Mouse (Mus musculus): ENCODE results near the gene Lrp6.

Lrp6 gene

DNA sequence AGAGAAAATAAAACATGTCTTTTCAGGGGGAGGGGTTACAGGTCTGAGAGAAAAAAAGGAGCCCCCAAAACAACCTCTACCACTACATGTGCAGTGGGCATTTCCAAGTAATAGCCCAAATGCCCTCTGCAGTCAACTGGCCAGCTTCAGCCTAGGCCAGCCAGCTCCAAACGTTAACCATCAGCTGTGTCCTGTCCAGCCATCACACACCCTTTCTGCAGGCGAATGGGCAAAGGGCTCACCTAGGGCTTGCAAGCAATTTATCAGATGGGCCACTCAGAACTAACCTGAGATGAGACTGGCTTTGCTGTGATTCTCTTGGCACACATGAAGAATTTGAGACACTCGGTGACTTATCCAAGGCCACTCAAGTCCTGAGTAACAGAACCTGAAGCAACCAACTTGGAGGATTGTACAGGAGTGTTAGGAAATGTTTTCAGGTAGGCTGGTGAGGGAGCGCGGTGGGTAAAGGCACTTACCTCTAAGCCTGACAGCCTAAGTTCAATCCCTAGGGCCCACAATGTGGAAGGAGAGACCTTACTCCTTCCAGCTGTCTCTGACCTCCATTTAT lies 1.3 kb upstream of the Lrp6 start:
- DNase-seq: no peak

DNA sequence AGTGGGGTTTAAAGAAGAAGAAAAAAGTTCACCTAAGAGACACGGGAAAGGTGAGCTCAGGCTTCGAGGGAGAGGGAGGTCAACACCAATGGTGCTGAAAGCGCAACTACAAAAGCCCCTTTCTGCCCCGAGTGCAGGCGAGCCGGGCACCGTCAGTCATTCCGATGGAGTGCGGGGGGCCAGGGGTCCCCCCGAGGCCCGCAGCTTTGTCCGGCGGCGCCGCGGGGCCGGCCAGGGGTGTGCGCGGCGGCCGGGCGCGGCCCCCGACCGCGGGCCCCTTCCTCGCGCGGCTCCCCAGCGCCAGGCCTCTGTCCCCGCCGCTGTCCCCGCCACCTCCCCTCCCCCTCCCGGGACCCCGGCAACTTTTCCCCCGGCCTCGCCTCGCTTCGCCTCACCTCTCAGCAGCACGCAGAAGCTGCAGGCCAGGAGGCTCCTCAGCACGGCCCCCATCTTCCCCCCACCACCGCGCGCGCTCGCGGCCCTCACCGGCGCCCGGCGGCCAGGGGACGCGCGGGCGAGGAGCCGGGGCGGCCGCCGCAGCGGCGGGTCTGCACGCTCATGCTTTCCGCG lies 432 bp downstream of the Lrp6 start:
- no peak for DNase-seq

DNA sequence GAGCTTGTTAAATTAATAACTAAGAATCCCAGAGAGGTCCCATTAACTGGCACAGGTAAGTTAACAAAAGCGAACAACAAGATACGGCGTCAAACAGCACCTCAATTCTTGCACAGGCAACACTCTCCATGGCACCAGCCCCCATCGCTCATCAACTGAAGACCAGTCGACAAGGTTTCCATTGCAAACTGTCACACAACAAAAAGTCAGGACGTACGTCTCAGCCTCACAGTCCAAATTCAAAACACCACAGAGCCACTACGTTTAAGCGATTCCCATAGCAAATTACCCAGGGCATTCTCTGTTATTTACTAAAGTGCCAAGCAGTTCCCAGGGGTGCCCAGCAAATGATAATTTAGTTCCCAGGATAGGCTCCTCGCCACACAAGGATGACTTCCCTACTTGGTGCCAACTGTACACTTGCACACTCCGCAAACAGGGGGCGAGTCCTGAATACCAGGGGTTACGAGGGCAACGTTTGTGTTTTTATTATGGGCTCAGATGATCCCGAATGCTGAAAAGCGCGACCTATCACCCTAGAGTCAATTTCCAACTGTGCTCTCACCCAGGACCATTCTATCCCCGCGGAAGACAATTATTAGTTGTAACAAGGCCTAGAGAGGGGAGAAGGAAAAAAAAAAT lies 1.0 kb downstream of the Lrp6 start:
- DNase-seq: peak; percentile 37

DNA sequence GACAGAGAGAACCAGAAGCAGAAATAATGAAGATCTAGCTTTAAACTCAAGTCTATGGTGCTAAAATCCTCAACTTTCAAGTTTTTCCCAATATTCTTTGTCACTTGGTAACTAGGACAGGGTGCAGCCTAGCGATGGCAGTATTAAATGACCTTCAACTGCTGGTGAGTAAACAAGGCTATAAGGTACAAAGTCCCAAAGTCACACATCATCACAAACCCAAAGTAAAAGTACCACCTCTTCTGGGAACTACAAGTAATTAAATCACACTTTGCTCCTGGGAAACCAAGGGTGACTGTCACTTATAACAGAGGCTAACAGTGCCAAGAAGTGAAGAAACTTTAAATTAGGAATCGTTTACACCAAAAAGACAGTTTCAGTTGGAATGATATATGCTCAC lies 2.2 kb downstream of the Lrp6 start:
- DNase-seq: no peak

DNA sequence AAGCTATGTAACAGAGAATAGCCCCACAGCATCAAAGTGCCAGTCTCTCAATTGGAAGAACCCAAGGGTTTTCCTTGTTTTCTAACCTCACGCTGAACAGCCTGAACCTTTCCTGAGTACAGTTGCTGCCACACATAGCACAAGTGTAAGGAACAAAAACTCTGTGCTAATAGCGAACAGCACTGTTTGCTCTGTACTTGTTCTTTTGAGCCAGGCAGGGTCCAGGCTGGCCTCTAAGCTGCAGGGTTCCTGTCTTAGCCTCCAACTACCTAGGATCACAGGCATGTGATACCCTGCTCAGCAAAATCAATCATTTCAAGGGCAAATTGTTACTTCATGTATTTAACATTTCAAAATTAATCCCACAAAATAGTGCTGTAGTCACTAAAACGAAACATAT lies 7.1 kb downstream of the Lrp6 start:
- DNase-seq: no peak

DNA sequence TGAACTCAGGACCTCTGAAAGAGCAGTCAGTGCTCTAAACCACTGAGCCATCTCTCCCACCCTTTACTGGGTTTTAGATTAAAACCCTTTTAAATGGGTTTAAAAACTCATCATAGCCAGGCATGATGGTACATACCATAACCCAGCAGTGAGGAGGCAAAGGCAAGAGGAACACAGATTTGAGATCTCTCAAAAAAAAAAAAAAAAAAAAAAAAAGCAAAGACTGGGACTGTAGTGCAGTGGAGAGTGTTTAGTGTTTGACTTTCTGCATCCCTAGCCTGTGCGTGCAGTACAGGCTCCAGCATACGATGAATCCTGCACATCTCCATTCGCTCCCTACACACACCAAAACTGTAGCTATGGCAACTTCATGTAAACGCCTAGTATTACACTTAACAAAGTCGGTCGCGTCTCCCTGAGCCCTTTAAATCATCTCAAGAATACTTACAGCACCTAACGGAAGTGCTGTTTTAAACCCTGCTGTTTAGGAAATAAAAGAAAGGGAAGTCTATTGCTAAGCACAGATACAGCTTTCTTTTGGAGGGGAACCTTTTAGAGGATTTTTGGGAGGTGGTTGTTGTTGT lies 8.1 kb downstream of the Lrp6 start:
- DNase-seq: no peak

DNA sequence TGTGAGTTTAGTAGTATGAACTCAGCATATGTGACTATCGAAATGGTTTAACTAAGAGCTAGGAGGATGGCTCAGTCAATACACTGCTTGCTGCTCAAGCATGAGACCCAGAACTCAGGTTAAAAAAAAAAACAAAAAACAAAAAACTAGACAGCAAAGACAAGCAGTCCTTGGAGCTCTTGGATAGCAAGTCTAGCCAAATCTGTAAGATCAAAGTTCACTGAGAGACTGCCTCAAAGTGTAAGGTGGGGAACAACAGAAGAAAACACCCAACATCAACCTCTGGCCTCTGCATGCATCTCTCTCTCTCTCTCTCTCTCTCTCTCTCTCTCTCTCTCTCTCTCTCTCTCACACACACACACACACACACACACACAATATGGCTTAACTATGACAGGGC lies 9.7 kb downstream of the Lrp6 start:
- no peak for DNase-seq

DNA sequence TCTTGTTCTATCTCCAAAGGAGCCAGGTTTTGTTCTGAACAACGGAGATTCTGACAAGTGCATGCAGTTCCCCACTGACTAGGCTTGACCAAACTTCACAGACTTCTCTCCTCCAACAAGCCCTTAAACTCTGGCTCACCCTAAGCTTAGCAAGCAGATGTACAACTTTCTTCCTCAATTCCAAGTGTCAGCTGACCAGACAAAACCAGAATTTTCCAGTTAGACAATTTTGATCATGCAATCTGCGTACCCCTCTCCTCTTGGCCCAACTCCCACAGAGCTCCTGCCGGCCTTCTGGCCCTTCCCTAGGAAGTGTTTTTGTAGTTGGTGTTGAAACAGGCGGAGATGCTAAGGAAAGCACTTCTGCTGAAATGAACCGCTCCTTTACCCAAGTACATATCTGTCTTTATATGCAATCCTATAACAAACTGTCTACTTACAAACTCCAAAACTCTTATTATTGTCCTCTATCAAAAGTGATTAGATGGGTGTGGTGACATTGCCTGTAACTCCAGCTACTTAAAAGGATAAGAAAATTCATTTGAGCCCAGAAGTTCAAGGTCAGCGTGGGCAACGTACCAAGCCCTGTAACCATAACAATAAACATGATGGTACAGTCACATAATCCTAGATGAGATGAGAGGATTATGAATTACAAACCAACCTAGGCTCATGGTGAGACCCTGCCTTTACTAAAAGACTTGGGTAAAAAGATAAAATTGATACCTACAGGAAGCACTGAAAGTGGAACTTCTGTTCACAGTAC lies 10.4 kb downstream of the Lrp6 start:
- DNase-seq: no peak

DNA sequence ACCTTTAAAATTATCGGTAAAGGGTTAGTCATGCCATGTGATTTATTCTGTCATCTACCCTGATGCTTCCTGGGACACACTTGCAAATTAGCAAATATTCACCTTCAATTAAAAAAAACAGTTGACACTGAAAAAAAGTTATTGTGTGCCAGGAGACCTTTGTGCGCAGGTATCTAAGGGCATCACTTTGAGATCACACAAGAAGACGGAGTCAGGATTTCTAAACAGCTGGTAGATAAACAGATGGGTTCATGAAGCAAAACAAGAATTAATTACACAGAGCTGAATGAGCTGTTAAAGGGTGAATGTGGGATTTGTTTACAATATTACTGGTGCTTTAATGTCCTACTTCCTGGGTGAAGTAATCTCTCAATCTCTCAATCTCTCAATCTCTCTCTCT lies 11.6 kb downstream of the Lrp6 start:
- DNase-seq: peak; percentile 27

DNA sequence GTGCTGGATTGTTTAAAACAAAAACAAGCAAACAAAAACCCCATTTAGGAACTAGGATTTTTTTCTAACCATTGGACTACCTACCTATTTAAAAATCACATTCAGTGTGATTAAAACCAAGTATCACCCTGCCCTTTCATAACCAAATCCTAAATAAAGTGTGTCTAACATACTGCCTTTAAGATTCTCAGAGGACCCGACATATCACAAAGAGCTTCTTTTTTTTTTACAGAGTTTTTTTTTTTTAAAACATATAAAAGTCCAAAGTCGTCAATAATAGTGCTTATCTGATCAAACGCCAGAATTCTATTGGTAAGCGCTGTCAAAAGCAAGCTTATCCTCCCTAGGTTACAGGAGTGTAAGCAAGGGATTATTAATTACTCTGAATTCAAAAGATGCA lies 12.5 kb downstream of the Lrp6 start:
- no peak for DNase-seq

DNA sequence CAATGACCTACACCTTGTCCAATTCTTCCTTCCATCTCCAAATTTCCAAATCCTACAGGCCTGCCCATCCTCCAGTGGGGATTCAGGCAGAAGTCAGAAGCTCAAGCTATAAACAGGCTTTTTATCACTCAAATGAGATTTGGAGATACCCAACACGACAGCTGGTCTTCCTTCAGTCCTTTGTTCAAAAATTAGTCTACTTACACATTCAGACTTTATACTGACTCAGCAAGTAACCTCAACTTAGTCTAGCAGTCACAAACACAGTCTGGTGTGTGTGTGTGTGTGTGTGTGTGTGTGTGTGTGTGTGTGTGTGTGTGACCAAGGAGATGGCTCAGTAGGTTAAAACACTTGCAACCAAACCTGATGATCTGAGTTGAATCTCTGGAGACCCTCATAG lies 15.8 kb downstream of the Lrp6 start:
- no peak for DNase-seq

DNA sequence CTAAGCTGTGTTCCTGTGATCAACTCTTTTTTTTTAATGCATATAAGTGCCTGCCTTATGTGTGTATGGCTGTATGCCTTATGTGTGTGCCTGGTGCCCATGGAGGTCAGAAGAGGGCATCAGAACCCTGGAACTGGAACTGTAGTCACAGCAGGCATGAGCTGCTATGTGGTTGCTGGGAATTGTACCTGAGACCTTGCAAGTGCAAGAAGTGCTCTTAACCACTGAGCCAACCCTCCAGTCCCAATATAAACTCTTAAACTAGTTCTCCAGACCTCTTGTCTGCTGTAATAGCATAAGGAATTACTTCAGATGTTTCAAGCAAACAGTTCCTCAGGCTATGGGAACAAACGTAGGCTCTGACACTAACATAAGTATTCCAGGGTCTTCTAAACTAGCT lies 16.4 kb downstream of the Lrp6 start:
- no peak for DNase-seq

DNA sequence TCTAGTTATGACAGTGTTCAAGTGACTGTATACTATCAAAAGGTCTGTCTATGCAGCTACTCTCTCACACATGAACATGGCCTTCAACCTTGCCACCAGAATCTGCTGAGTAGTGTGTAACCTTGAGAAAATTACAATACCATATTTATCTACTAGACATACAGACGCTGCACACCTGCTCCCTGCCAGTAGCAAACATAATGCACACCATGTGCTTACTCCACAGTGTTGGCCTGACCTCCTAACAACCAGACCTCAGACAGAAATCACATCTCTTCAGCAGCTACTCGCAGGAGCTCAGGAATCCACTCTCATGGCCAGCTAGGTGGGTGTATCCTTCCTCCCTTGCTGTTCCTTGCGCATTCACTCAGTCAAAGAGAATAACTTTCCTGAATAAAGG lies 21.9 kb downstream of the Lrp6 start:
- no peak for DNase-seq

DNA sequence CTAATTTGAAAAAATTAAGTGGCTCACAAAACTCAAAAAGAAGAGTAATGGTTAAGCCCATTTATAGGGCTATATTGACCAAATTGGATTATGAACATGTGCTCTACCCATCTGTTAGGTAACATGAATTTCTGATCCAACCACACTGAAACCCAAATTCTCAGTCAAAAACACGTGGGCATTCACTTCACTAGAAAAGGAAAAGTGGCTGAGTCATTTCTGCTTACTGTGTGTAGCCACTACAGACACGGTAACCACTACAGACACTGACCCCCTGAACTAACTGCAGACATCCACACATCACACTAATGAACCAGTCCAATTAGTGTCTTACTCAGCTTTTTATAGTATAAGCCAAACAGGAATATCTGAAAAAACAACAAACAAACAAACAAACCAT lies 22.7 kb downstream of the Lrp6 start:
- DNase-seq: no peak

DNA sequence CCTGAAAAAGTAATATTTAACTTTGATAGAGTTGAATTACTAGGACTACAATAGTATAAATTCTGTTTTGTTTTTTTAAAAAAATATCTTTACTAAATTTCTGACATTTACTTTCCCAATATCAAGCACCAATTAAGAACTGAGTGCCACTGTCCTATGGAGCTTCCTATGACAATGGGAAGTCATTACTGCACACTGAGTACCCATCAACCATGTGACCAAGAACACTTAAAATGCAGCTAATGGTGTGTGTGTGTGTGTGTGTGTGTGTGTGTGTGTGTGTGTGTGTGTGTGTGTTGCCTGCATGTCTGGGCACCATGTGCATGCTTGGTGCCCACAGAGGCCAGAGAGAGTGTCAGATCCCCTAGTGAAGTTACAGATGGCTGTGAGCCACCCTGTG lies 23.2 kb downstream of the Lrp6 start:
- DNase-seq: peak; percentile 28

DNA sequence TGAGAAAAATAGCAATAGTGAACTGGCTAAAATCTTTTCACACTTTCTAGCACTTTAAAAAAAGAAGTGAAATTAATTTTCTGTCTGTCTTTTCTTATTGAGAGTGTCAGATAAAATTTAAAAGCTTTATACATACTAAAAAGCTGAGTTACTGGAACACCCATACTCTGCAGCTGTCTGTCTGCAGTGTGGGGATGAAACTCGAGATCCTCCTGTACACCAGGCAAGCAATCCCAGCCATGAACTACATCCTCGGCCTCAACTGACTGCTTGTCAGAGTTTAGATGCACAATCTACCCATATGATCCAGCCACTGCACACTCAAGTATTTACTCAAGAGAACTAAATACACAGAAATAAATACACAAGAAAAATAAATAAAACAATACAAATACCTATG lies 24.4 kb downstream of the Lrp6 start:
- DNase-seq: no peak

DNA sequence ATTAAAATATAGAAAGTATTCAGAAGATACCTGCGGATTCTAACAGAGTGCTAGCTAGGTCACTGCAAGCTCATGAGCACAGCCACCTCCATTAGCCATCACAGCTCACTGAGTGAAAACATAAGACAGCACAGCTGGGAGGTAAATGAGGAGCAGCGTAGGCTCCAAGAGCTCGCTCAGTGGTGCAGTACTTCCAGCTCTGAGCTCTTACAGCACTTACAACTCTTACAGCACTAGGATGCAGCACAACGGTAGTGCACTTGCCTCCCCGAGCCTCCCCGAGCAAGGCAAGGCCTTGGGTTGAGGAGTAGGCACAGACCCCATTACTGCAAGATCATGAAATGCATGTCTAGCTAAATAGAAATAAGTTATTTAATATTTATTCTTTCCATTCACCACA lies 26.6 kb downstream of the Lrp6 start:
- peak; percentile 35 for DNase-seq

DNA sequence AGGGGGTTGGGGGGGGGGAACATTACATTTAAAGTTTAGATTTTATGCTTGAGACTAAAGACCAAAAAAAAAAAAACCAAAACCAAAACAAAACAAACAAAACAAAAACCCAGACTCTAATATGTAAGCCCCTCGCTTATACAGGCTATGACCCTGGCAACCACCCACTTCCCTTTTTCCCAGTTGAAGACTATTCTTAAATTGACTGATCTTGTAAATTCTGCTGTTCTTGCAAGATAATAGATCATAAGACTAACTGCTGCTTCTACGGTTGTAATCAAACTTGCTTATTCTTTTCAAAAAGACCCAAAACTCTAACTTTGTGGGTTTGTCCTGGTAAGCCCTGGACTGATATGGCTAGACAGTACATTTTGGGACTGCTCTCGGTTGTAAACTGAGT lies 27.3 kb downstream of the Lrp6 start:
- no peak for DNase-seq

DNA sequence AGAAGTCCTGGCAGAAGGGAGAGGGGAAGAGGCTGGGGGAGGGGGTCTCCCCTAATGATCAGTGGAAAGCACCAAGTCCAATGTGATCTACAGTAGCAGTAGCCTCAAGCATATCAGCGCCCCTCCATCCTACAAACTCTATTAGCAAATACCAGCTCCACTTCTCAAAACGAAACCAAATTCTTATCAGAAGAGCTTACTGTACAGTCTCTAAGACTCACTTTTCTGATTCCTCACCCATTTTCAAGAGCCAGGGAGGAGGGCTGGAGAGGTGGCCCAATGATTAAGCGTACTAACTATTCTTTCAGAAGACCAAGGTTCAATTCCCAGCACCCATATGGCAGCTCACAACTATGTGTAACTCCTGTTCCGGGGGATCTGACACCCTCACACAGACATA lies 28.0 kb downstream of the Lrp6 start:
- DNase-seq: no peak

DNA sequence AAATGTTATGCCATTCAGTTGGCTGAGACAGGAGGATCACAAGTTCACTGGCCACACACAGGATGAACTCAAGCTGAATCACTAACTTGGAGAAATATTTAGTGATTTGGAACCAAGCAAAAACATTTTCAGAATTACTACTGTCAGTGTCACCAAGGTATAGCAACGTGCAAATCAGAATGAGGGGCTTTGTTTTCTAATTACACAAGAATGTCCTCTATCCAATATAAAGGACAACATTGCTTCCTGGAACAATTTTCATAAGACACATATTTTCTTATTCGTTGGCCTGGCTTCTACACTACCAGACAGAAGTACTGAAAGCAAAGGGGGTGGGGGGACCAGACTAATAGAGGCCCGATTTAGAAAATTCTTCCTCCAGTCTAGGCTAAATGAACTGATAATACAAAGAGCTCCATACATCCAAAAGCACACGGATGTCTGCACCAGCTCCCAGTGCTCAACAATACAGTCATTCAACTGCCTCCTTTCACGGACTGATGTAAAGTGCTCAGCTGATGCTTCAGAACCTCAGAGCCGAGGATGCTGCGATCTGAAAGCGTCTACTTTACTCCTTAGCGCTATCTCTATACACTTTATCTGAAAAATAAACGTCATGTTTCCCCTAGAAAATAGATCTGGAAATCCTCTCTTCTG lies 29.2 kb downstream of the Lrp6 start:
- peak; percentile 69 for DNase-seq

DNA sequence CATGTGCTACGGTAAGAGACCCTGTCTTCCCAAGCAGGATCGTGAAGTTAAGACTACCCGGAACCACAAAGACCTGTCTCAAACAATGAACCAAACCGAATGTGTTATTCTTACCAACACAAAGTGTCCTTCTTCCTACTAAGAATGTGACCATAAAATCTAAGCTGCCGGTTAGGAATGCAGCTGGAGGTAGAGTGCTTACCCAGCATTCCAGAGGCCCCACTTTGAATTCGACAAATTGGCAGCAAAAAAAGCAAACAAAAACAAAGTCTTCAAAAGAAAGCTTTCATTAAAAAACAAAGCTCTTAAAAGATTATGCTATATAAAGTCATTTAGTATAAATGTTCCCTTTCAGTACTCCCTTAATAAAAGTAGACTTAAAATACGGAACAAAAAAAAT lies 31.6 kb downstream of the Lrp6 start:
- no peak for DNase-seq

DNA sequence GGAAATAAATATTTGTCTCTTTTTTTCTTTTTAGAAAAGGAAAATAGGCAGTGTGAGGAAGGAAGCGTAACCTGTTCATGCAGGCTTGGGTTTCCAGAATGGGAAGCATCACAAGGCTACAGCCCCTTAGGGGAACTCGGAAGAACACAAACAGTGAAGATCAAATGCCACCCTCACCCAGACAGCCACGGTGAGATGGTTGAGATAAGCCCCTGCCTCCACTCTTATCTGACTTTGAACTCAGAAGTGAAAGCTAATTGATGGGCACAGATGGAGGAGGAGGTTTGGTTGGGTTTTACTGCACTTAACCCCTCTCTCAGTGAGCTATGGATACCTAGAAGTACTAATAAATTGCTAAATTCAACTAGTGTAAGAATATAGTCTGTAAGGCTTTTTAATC lies 33.7 kb downstream of the Lrp6 start:
- no peak for DNase-seq

DNA sequence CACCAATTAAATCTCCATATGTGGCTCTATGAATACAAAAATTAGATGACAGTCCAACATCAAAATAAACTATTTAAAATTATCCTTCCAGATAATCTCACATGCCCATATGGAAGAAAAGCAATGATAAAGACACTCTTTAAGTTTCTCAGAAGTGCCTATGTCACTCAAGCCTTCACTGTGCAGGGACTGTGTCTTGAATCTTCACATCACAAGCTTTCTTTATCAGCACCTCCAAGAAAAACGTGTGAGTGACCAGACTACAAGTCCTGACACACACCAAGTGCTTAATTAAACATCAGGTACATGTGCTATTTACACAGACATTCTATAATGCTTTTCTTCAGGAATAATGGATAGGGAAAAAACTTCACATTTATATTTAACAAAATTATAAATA lies 34.8 kb downstream of the Lrp6 start:
- no peak for DNase-seq
